Mouse (Mus musculus): ENCODE data around the gene Pllp.
A peak's percentile ranks its signal among the peaks of the same experiment; 100 is the strongest.

Gene Pllp

GRCm38 (mm10) chr8:94695994-94696384 is at the start of gene Pllp:
Gene Pllp (minus strand): TSS chr8:94696278.
- peak; percentile 49 for DNase-seq

GRCm38 (mm10) chr8:94745476-94746184 is 49.6 kb upstream of the Pllp start, which contains the start of gene Ccl22:
Gene Ccl22 (plus strand): TSS chr8:94745590.
- no peak for DNase-seq

GRCm38 (mm10) chr8:94744972-94745371 is 48.9 kb upstream of the Pllp start:
- DNase-seq, result no peak

- no peak for DNase-seq
Measured at GRCm38 (mm10) chr8:94744484-94744883, 48.4 kb upstream of the Pllp start.

GRCm38 (mm10) chr8:94741726-94742125 is 45.6 kb upstream of the Pllp start:
- DNase-seq, result no peak

- DNase-seq, result no peak
Measured at GRCm38 (mm10) chr8:94740591-94740990, 44.5 kb upstream of the Pllp start.

- no peak for DNase-seq
Measured at GRCm38 (mm10) chr8:94739829-94740228, 43.8 kb upstream of the Pllp start.

GRCm38 (mm10) chr8:94735426-94736094 is 39.5 kb upstream of the Pllp start:
- peak; percentile 74 for DNase-seq

- no peak for DNase-seq
Measured at GRCm38 (mm10) chr8:94734735-94735350, 38.8 kb upstream of the Pllp start.

- DNase-seq, result peak; percentile 52
Measured at GRCm38 (mm10) chr8:94733821-94734465, 37.9 kb upstream of the Pllp start.

- DNase-seq, result no peak
Measured at GRCm38 (mm10) chr8:94729301-94729700, 33.2 kb upstream of the Pllp start.

- peak; percentile 32 for DNase-seq
Measured at GRCm38 (mm10) chr8:94725998-94726397, 29.9 kb upstream of the Pllp start.

GRCm38 (mm10) chr8:94716841-94717240 is 20.8 kb upstream of the Pllp start:
- no peak for DNase-seq

- no peak for DNase-seq
Measured at GRCm38 (mm10) chr8:94715871-94716270, 19.8 kb upstream of the Pllp start.

GRCm38 (mm10) chr8:94714556-94714955 is 18.5 kb upstream of the Pllp start:
- DNase-seq, result no peak

GRCm38 (mm10) chr8:94711160-94711718 is 15.2 kb upstream of the Pllp start:
- DNase-seq, result peak; percentile 45

GRCm38 (mm10) chr8:94710336-94710735 is 14.3 kb upstream of the Pllp start:
- DNase-seq, result no peak

GRCm38 (mm10) chr8:94706732-94707395 is 10.8 kb upstream of the Pllp start:
- DNase-seq, result no peak

GRCm38 (mm10) chr8:94705581-94706245 is 9.6 kb upstream of the Pllp start:
- DNase-seq, result no peak

- DNase-seq, result no peak
Measured at GRCm38 (mm10) chr8:94704669-94704984, 8.5 kb upstream of the Pllp start.

- DNase-seq, result peak; percentile 97
Measured at GRCm38 (mm10) chr8:94703972-94704668, 8.0 kb upstream of the Pllp start.

Data from lung, postnatal 36 days (tissue).